Mouse (Mus musculus): ENCODE data around the gene Pdgfc. TPM values are rescaled to one million over a fixed set of nuclear protein-coding genes. Genes with fewer than 3 reads are reported as not detected.
A peak's percentile ranks its signal among the peaks of the same experiment; 100 is the strongest.

Gene Pdgfc
- total and polyA plus RNA-seq, 2 experiments from 2014 or later = 3.5 to 3.7 TPM

DNA sequence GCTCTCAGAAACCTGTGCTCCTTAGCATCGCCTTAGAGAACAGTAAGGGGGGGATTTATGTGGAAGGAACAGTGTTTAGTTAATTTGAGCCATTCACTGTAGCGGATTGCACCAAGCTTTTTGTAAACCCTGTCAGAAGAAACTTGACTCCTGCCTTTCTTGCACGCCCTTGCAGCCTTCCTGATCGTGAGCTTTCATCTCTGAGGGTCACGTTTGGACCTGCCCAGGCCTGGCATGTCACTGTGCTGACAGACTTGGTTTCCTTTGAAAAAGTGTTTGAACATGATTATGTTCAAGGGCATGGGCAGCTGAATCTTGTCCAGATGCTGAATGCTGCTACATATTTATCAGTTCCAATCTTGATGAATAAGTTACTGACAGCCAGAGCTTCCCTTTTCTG lies 169.0 kb downstream of the Pdgfc start:
- WGBS = 47% methylated on average over 5 of the region's 5 CpGs
- Histone ChIP-seq H3K27ac (ENCODE audit: low read depth, low read length) (no peak overlapping the region), H3K27me3 (ENCODE audit: insufficient read depth, low read length) (no peaks in the 10 kb centered on the region), H3K36me3 (ENCODE audit: insufficient read depth, low read length) (no peaks in the 10 kb centered on the region), H3K4me1 (ENCODE audit: insufficient read depth, low read length) (no peaks in the 10 kb centered on the region), H3K4me3 (ENCODE audit: low read depth, low read length) (no peak overlapping the region), H3K4me2 (ENCODE audit: low read depth, low read length, poor library complexity, severe bottlenecking) (no peak overlapping the region), H3K9ac (replicated peaks; ENCODE audit: low read length, poor library complexity, severe bottlenecking) (no peak overlapping the region), H3K9me3 (ENCODE audit: low read length) (no peaks in the 10 kb centered on the region)
- TF ChIP-seq CTCF (IDR thresholded peaks at IDR 0.05) = no peak
- ATAC-seq (ENCODE audit: low FRiP score) (no peak), DNase-seq (ENCODE audit: low spot score) (no peak)

DNA sequence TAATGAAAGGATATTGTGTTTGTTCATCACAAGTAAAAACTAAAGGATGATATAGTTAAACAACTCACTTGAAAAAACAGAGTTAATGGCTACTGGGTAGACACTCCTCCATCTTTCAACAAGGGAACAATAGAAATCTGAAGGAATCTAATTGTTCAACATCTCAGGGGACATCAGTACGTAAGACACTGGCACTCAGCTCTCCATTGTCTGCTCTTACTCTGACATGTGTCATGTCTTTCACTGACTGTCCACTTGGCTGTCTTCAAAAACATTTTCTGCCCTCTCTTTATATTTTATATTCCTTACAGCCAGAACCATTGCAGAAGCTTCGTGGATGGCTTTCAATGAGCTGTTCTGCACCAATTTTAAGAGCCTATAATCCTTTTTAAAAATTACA lies 172.0 kb downstream of the Pdgfc start:
- Histone ChIP-seq H3K4me2 (ENCODE audit: low read depth, low read length, poor library complexity, severe bottlenecking) (no peak overlapping the region), H3K27ac (ENCODE audit: low read depth, low read length) (no peak overlapping the region), H3K9me3 (ENCODE audit: low read length) (no peaks in the 10 kb centered on the region), H3K4me1 (ENCODE audit: insufficient read depth, low read length) (no peaks in the 10 kb centered on the region), H3K9ac (replicated peaks; ENCODE audit: low read length, poor library complexity, severe bottlenecking) (no peak overlapping the region), H3K36me3 (ENCODE audit: insufficient read depth, low read length) (no peaks in the 10 kb centered on the region), H3K4me3 (ENCODE audit: low read depth, low read length) (no peak overlapping the region), H3K27me3 (ENCODE audit: insufficient read depth, low read length) (no peaks in the 10 kb centered on the region)
- 50% methylated on average over 2 of the region's 2 CpGs for WGBS
- DNase-seq (ENCODE audit: low spot score) (no peak), ATAC-seq (ENCODE audit: low FRiP score) (no peak)
- TF ChIP-seq CTCF (IDR thresholded peaks at IDR 0.05) = no peak

DNA sequence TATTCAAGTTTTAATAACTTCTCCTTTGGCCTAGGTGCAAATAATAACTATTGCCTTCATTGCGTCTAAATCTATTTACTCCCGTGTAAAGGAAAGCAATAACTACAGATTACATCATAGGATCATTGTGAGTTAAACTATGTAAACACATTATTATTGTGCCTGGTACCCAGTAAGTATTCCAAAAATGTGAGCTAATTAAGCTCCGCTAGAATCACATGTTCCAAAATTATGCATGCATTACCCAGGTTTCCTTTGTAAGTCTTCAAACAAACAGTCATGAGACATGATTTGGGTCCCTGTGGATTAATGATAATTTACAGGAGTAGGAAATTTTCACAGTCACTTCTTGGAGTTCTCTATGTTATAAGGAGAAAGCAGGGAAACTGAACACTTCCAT lies 174.9 kb downstream of the Pdgfc start:
- Histone ChIP-seq H3K9me3 (ENCODE audit: low read length) (no peaks in the 10 kb centered on the region), H3K27me3 (ENCODE audit: insufficient read depth, low read length) (no peaks in the 10 kb centered on the region), H3K9ac (replicated peaks; ENCODE audit: low read length, poor library complexity, severe bottlenecking) (no peak overlapping the region), H3K4me3 (ENCODE audit: low read depth, low read length) (no peak overlapping the region), H3K36me3 (ENCODE audit: insufficient read depth, low read length) (no peaks in the 10 kb centered on the region), H3K27ac (ENCODE audit: low read depth, low read length) (no peak overlapping the region), H3K4me2 (ENCODE audit: low read depth, low read length, poor library complexity, severe bottlenecking) (no peak overlapping the region), H3K4me1 (ENCODE audit: insufficient read depth, low read length) (no peaks in the 10 kb centered on the region)
- DNase-seq (ENCODE audit: low spot score) (no peak), ATAC-seq (ENCODE audit: low FRiP score) (no peak)
- TF ChIP-seq CTCF (IDR thresholded peaks at IDR 0.05) = no peak
- WGBS = 87% methylated on average over 3 of the region's 3 CpGs

DNA sequence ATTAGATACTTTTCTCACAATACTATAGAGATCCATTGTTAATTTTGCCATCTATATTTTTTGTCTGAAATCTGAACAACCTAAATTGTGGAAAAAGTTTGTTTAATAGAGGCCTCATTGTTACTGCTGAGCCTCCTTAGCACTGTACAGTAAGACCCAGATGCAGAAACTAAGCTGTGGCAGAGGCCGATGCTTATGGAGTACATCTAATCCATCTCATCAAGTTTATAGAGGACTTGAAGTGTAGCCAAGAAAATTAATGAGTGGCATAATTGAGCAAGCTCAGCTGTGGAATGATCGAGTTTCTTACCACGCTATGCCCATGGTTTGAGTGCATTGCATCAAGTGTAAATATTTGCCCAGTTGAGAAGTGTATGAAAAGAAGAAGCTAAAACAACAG lies 175.4 kb downstream of the Pdgfc start:
- H3K36me3 ChIP-seq (ENCODE audit: insufficient read depth, low read length) = no peaks in the 10 kb centered on the region
- peak; percentile 21 for DNase-seq (ENCODE audit: low spot score)
- H3K27me3 ChIP-seq (ENCODE audit: insufficient read depth, low read length) = no peaks in the 10 kb centered on the region
- WGBS = 82% methylated on average over 3 of the region's 3 CpGs
- no peak for ATAC-seq (ENCODE audit: low FRiP score)
- H3K9me3 ChIP-seq (ENCODE audit: low read length) = no peaks in the 10 kb centered on the region
- H3K4me2 ChIP-seq (ENCODE audit: low read depth, low read length, poor library complexity, severe bottlenecking) = no peak overlapping the region
- H3K4me3 ChIP-seq (ENCODE audit: low read depth, low read length) = no peak overlapping the region
- no peaks in the 10 kb centered on the region for H3K4me1 ChIP-seq (ENCODE audit: insufficient read depth, low read length)
- TF ChIP-seq CTCF (IDR thresholded peaks at IDR 0.05) = no peak
- H3K27ac ChIP-seq (ENCODE audit: low read depth, low read length) = no peak overlapping the region
- no peak overlapping the region for H3K9ac ChIP-seq (replicated peaks; ENCODE audit: low read length, poor library complexity, severe bottlenecking)

DNA sequence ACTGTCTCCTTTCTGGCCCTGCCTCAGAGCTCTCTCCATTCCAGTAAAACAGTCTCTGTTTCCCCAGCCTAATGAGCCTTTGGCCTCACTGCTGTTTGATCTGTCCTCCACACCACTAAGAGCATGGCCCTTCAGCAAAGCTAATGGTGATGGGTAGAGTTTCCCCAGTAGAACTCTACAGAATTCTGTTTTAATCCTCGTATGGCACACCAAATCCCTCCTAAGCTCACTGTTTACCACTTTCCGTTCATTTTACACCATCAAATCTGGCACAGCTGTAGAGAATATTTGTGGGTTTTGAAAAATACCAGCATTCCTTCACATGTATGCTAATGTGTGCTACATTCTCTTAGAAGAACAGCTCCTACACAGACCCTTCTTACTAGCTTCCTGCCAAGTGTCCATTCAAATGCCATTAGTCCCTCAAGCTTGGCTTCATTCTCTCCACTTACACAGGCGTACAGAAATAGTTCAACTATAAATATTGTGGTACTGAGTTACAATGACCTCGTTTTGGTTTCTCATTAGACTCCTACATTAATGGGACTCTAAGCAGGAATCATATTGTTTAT lies 179.4 kb downstream of the Pdgfc start:
- DNase-seq (ENCODE audit: low spot score) (peak; percentile 12), ATAC-seq (ENCODE audit: low FRiP score) (no peak)
- H3K4me1 ChIP-seq (ENCODE audit: insufficient read depth, low read length) = no peaks in the 10 kb centered on the region
- no peak overlapping the region for H3K4me2 ChIP-seq (ENCODE audit: low read depth, low read length, poor library complexity, severe bottlenecking)
- H3K9me3 ChIP-seq (ENCODE audit: low read length) = no peaks in the 10 kb centered on the region
- no peak overlapping the region for H3K4me3 ChIP-seq (ENCODE audit: low read depth, low read length)
- WGBS = 73% methylated on average over 4 of the region's 4 CpGs
- H3K27me3 ChIP-seq (ENCODE audit: insufficient read depth, low read length) = no peaks in the 10 kb centered on the region
- TF ChIP-seq CTCF (IDR thresholded peaks at IDR 0.05) = no peak
- no peak overlapping the region for H3K9ac ChIP-seq (replicated peaks; ENCODE audit: low read length, poor library complexity, severe bottlenecking)
- no peak overlapping the region for H3K27ac ChIP-seq (ENCODE audit: low read depth, low read length)
- H3K36me3 ChIP-seq (ENCODE audit: insufficient read depth, low read length) = no peaks in the 10 kb centered on the region

DNA sequence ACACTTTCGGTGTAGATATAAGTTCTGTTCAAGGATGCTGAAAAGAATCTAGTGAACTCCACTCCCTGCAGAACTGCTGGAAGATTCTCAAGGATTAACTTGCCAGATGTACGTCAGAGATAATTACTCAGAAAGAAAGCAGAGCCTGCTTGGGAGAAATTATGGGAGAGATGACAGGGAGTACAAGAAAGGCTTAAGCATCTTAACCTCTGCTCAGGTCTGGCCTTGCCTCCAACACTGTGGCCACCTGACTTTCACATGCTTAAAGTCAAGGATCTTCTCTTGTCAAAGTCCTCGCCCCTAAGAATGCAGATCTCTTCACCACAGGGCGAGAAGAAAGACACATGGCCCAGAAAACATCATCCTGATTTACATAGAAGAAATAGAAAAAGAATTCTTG lies 185.5 kb downstream of the Pdgfc start:
- ATAC-seq (ENCODE audit: low FRiP score) (no peak), DNase-seq (ENCODE audit: low spot score) (no peak)
- TF ChIP-seq CTCF (IDR thresholded peaks at IDR 0.05) = no peak
- Histone ChIP-seq H3K27ac (ENCODE audit: low read depth, low read length) (no peak overlapping the region), H3K9me3 (ENCODE audit: low read length) (no peaks in the 10 kb centered on the region), H3K27me3 (ENCODE audit: insufficient read depth, low read length) (no peaks in the 10 kb centered on the region), H3K4me3 (ENCODE audit: low read depth, low read length) (no peak overlapping the region), H3K36me3 (ENCODE audit: insufficient read depth, low read length) (no peaks in the 10 kb centered on the region), H3K4me1 (ENCODE audit: insufficient read depth, low read length) (no peaks in the 10 kb centered on the region), H3K4me2 (ENCODE audit: low read depth, low read length, poor library complexity, severe bottlenecking) (no peak overlapping the region), H3K9ac (replicated peaks; ENCODE audit: low read length, poor library complexity, severe bottlenecking) (no peak overlapping the region)
- 81% methylated on average over 4 of the region's 4 CpGs for WGBS
